Mouse (Mus musculus) forebrain, embryonic 14.5 days (tissue): ENCODE data around the gene Ggps1. TPM values are rescaled to one million over a fixed set of nuclear protein-coding genes. Genes with fewer than 3 reads are reported as not detected.
A peak's percentile ranks its signal among the peaks of the same experiment; 100 is the strongest.

Source experiments
- ATAC-seq: fragments of 200-750 bp; cut with Nextera tagmentation; 2 replicates; pipeline ENCODE4 v1.8.0; 2017; ENCODE audit warnings: mild to moderate bottlenecking, moderate library complexity
- DNase-seq: peaks from one replicate; pipeline ENCODE4 v3.0.0-alpha.2; 2015; ENCODE audit warnings: low spot score
- H3K27ac ChIP-seq: fragments of 300-500 bp; sonication (generic); 2 replicates; pipeline ENCODE4 v1.5.1; 2014; ENCODE audit warnings: low read depth, mild to moderate bottlenecking, control low read depth, low read length, moderate library complexity
- H3K27me3 ChIP-seq: fragments of 300-500 bp; sonication (generic); replicated peaks from 2 replicates; pipeline ENCODE4 v1.6.1; 2014; ENCODE audit warnings: low read length, control low read depth, mixed read lengths; ENCODE audit not compliant: control insufficient read depth, insufficient read depth
- H3K36me3 ChIP-seq: fragments of 300-500 bp; sonication (generic); 2 replicates; pipeline ENCODE4 v1.6.1; 2014; ENCODE audit warnings: low read length, control low read depth; ENCODE audit not compliant: control insufficient read depth, insufficient read depth
- H3K4me1 ChIP-seq: fragments of 300-500 bp; sonication (generic); 2 replicates; pipeline ENCODE4 v1.6.1; 2014; ENCODE audit warnings: antibody characterized with exemption, low read length, control low read depth; ENCODE audit not compliant: control insufficient read depth, insufficient read depth
- H3K4me2 ChIP-seq: fragments of 300-500 bp; sonication (generic); 2 replicates; pipeline ENCODE4 v1.6.1; 2014; ENCODE audit warnings: mild to moderate bottlenecking, control low read depth, low read length
- H3K4me3 ChIP-seq: fragments of 300-500 bp; sonication (generic); 2 replicates; pipeline ENCODE4 v1.5.1; 2014; ENCODE audit warnings: low read depth, low read length, control low read depth
- H3K9ac ChIP-seq: fragments of 300-500 bp; sonication (generic); 2 replicates; pipeline ENCODE4 v1.6.1; 2014; ENCODE audit warnings: mild to moderate bottlenecking, low read length, control low read depth, moderate library complexity
- H3K9me3 ChIP-seq: fragments of 300-500 bp; sonication (generic); replicated peaks from 2 replicates; pipeline ENCODE4 v1.6.1; 2016; ENCODE audit warnings: low read length, control low read depth, mixed read lengths; ENCODE audit not compliant: control insufficient read depth
- WGBS: fragments of 180-500 bp; shearing (Covaris S2); extraction: QIAGEN DNeasy Blood & Tissue Kit; methylation state at CpG from one replicate; pipeline ENCODE4 v1.1.7; 2014; 5-methylcytosine and 5-hydroxymethylcytosine counted together
- polyA plus RNA-seq: library from polyadenylated mRNA; unstranded; fragments of >200 nt; fragmentation: Nextera tagmentation; extraction: Ambion mirVana; gene quantifications from 2 replicates; pipeline ENCODE4 v1.2.1, GENCODE M21; 2014

Ggps1 gene
- polyA plus RNA-seq, 1 experiment from 2014 or later, result 81.5 TPM

GRCm38 (mm10) chr13:14068035-14068434 is 4.7 kb upstream of the Ggps1 start:
- Histone ChIP-seq H3K4me1 (peaks cover 4% of the 10 kb centered on the region; the same call in 1 of the 2 replicates), H3K36me3 (peaks cover 4% of the 10 kb centered on the region; the same call in 1 of the 2 replicates), H3K4me2 (no peak overlapping the region), H3K27me3 (no peaks in the 10 kb centered on the region), H3K4me3 (no peak overlapping the region), H3K9ac (no peak overlapping the region), H3K9me3 (no peaks in the 10 kb centered on the region), H3K27ac (no peak overlapping the region)
- ATAC-seq, result no peak
- DNase-seq, result no peak

- 83% methylated on average over 1 of the region's 1 CpGs for WGBS
- ATAC-seq, result no peak
Observed at GRCm38 (mm10) chr13:14065701-14066100, 2.4 kb upstream of the Ggps1 start.

GRCm38 (mm10) chr13:14065028-14065380 is 1.7 kb upstream of the Ggps1 start:
- Histone ChIP-seq H3K4me2 (peak overlapping the region; percentile 76), H3K9me3 (no peaks in the 10 kb centered on the region), H3K4me1 (peaks cover 10% of the 10 kb centered on the region), H3K9ac (peak overlapping the region; percentile 98), H3K27ac (peak overlapping the region; percentile 96; the same call in 1 of the 2 replicates), H3K4me3 (peak overlapping the region; percentile 98), H3K36me3 (peaks cover 4% of the 10 kb centered on the region), H3K27me3 (no peaks in the 10 kb centered on the region)
- DNase-seq, result no peak
- 13% methylated on average over 9 of the region's 9 CpGs for WGBS
- ATAC-seq, result no peak

More at GRCm38 (mm10) chr13:14065701-14066100, 2.4 kb upstream of the Ggps1 start:
- no peaks in the 10 kb centered on the region for H3K9me3 ChIP-seq
- H3K27ac ChIP-seq, result no peak overlapping the region
- H3K4me3 ChIP-seq, result no peak overlapping the region
- no peak for DNase-seq
- peaks cover 10% of the 10 kb centered on the region for H3K4me1 ChIP-seq
- H3K4me2 ChIP-seq, result no peak overlapping the region
- H3K27me3 ChIP-seq, result no peaks in the 10 kb centered on the region
- H3K36me3 ChIP-seq, result peaks cover 4% of the 10 kb centered on the region; the same call in 1 of the 2 replicates
- H3K9ac ChIP-seq, result no peak overlapping the region

- Histone ChIP-seq H3K27ac (peak overlapping the region; percentile 96), H3K9me3 (no peaks in the 10 kb centered on the region), H3K27me3 (no peaks in the 10 kb centered on the region), H3K4me1 (peaks cover 10% of the 10 kb centered on the region), H3K9ac (peak overlapping the region; percentile 98), H3K4me2 (peak overlapping the region; percentile 76), H3K4me3 (peak overlapping the region; percentile 98), H3K36me3 (peaks cover 6% of the 10 kb centered on the region)
- ATAC-seq, result no peak
- DNase-seq, result peak; percentile 22
- under 1% methylated on average over 58 of the region's 65 CpGs for WGBS
Observed at GRCm38 (mm10) chr13:14064341-14065027, 1.2 kb upstream of the Ggps1 start.

GRCm38 (mm10) chr13:14063942-14064271 is 619 bp upstream of the Ggps1 start:
- Histone ChIP-seq H3K9ac (peak overlapping the region; percentile 98), H3K27ac (peak overlapping the region; percentile 96), H3K9me3 (no peaks in the 10 kb centered on the region), H3K4me2 (peak overlapping the region; percentile 76; the same call in 1 of the 2 replicates), H3K27me3 (no peaks in the 10 kb centered on the region), H3K4me1 (peaks cover 10% of the 10 kb centered on the region), H3K4me3 (peak overlapping the region; percentile 98), H3K36me3 (peaks cover 9% of the 10 kb centered on the region)
- 0% methylated on average over 26 of the region's 31 CpGs for WGBS
- DNase-seq, result no peak
- ATAC-seq, result peak; percentile 47

GRCm38 (mm10) chr13:14062209-14063012 is 877 bp downstream of the Ggps1 start:
- DNase-seq (no peak), ATAC-seq (no peak)
- peak overlapping the region; percentile 78 for H3K9ac ChIP-seq
- H3K36me3 ChIP-seq, result peaks cover 9% of the 10 kb centered on the region
- peaks cover 10% of the 10 kb centered on the region for H3K4me1 ChIP-seq
- H3K27ac ChIP-seq, result peak overlapping the region; percentile 90
- peak overlapping the region; percentile 60 for H3K4me2 ChIP-seq
- WGBS, result 7% methylated on average over 11 of the region's 11 CpGs
- H3K9me3 ChIP-seq, result no peaks in the 10 kb centered on the region
- peak overlapping the region; percentile 62 for H3K4me3 ChIP-seq
- no peaks in the 10 kb centered on the region for H3K27me3 ChIP-seq

GRCm38 (mm10) chr13:14059582-14059981 is 3.7 kb downstream of the Ggps1 start:
- H3K4me2 ChIP-seq, result no peak overlapping the region
- H3K27ac ChIP-seq, result no peak overlapping the region
- H3K4me1 ChIP-seq, result peaks cover 6% of the 10 kb centered on the region
- H3K4me3 ChIP-seq, result no peak overlapping the region
- no peak for ATAC-seq
- no peaks in the 10 kb centered on the region for H3K27me3 ChIP-seq
- no peak for DNase-seq
- H3K36me3 ChIP-seq, result peaks cover 29% of the 10 kb centered on the region
- no peaks in the 10 kb centered on the region for H3K9me3 ChIP-seq
- no peak overlapping the region for H3K9ac ChIP-seq

- Histone ChIP-seq H3K4me3 (no peak overlapping the region), H3K9ac (no peak overlapping the region), H3K27me3 (no peaks in the 10 kb centered on the region), H3K4me2 (no peak overlapping the region), H3K9me3 (no peaks in the 10 kb centered on the region), H3K27ac (no peak overlapping the region), H3K4me1 (peaks cover under 1% of the 10 kb centered on the region), H3K36me3 (peaks cover 56% of the 10 kb centered on the region)
- 95% methylated on average over 3 of the region's 3 CpGs for WGBS
- no peak for DNase-seq
- no peak for ATAC-seq
Observed at GRCm38 (mm10) chr13:14056801-14057200, 6.5 kb downstream of the Ggps1 start.

- no peak for ATAC-seq
- Histone ChIP-seq H3K27me3 (no peaks in the 10 kb centered on the region), H3K4me3 (no peak overlapping the region), H3K4me1 (no peaks in the 10 kb centered on the region), H3K9ac (no peak overlapping the region), H3K27ac (no peak overlapping the region), H3K36me3 (peaks cover 71% of the 10 kb centered on the region), H3K4me2 (no peak overlapping the region), H3K9me3 (no peaks in the 10 kb centered on the region)
- no peak for DNase-seq
- WGBS, result 97% methylated on average over 1 of the region's 1 CpGs
Observed at GRCm38 (mm10) chr13:14049878-14050277, 13.4 kb downstream of the Ggps1 start.
